Mouse (Mus musculus): ENCODE measurements around the gene Alg3. TPM values are rescaled to one million over a fixed set of nuclear protein-coding genes. Genes with fewer than 3 reads are reported as not detected.
A peak's percentile ranks its signal among the peaks of the same experiment; 100 is the strongest.

Gene Alg3
- polyA plus RNA-seq, 1 experiment from 2014 or later: 47.3 TPM

DNA sequence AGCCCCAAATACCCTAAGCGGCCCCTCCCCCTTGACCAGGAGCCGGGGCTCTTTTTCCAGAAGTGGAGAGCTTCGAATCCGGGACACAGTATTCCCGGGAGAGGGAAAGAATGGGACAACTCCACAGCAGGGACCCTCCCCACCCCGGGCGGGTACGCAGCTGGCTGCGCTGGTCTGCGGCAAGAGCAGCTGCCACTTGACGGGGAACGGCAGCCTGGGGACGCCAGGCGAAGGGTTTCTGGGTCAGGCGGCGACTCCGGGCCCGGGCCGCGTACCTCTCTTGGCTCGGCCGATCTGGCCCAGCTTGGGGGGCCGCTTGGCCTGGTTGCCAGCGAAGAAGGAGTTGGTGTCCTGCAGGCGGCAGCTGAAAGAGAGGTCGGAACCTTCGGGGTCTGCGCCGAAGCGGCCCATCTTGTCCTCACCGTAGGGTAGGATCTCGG, 9.2 kb upstream of the Alg3 start:
- H3K27ac ChIP-seq (replicated peaks; ENCODE audit: low read depth, low read length): no peak overlapping the region
- no peaks in the 10 kb centered on the region for H3K36me3 ChIP-seq (replicated peaks; ENCODE audit: control insufficient read depth, insufficient read depth, low read depth, low read length)
- peak; percentile 4; the same call in 1 of the 2 replicates for ATAC-seq (replicated peaks; ENCODE audit: insufficient number of reproducible peaks, low FRiP score, low TSS enrichment, low read depth)
- peak overlapping the region; percentile 78 for H3K9ac ChIP-seq (replicated peaks; ENCODE audit: low read length)
- DNase-seq (ENCODE audit: low spot score): peak; percentile 6
- no peaks in the 10 kb centered on the region for H3K9me3 ChIP-seq (replicated peaks; ENCODE audit: control insufficient read depth, low read length)
- H3K4me3 ChIP-seq (ENCODE audit: low read depth, low read length): peak overlapping the region; percentile 72
- peaks cover 13% of the 10 kb centered on the region for H3K27me3 ChIP-seq (ENCODE audit: control insufficient read depth, insufficient read depth, low read length)
- H3K4me2 ChIP-seq (ENCODE audit: low read depth, low read length): peak overlapping the region; percentile 99
- WGBS: 0% methylated on average over 32 of the region's 32 CpGs
- no peaks in the 10 kb centered on the region for H3K4me1 ChIP-seq (ENCODE audit: control insufficient read depth, insufficient read depth, low read length)

DNA sequence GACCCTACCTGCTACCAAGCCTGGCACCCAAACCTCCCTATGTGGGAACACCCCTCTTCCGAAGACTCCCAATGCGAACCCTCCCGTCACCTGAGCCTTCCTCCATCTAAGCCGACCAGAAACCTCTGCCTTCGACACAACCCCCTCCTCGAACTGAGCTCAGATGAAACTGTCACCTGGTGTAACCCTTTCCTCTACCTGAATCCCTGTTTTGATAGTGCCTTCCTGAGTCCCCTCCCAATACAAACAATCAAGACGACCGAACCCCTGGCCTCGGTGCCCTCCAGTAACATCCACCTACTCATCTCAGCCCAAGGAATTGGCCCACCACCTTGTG, 8.8 kb upstream of the Alg3 start:
- no peaks in the 10 kb centered on the region for H3K9me3 ChIP-seq (replicated peaks; ENCODE audit: control insufficient read depth, low read length)
- H3K36me3 ChIP-seq (replicated peaks; ENCODE audit: control insufficient read depth, insufficient read depth, low read depth, low read length): no peaks in the 10 kb centered on the region
- WGBS: under 1% methylated on average over 9 of the region's 9 CpGs
- DNase-seq (ENCODE audit: low spot score) (no peak), ATAC-seq (replicated peaks; ENCODE audit: insufficient number of reproducible peaks, low FRiP score, low TSS enrichment, low read depth) (0 out of 2 replicates have a peak, but pooled peaks have one; percentile 2)
- no peaks in the 10 kb centered on the region for H3K4me1 ChIP-seq (ENCODE audit: control insufficient read depth, insufficient read depth, low read length)
- peak overlapping the region; percentile 99 for H3K4me2 ChIP-seq (ENCODE audit: low read depth, low read length)
- peak overlapping the region; percentile 72 for H3K4me3 ChIP-seq (ENCODE audit: low read depth, low read length)
- no peak overlapping the region for H3K9ac ChIP-seq (replicated peaks; ENCODE audit: low read length)
- H3K27me3 ChIP-seq (ENCODE audit: control insufficient read depth, insufficient read depth, low read length): peaks cover 13% of the 10 kb centered on the region
- no peak overlapping the region for H3K27ac ChIP-seq (replicated peaks; ENCODE audit: low read depth, low read length)

DNA sequence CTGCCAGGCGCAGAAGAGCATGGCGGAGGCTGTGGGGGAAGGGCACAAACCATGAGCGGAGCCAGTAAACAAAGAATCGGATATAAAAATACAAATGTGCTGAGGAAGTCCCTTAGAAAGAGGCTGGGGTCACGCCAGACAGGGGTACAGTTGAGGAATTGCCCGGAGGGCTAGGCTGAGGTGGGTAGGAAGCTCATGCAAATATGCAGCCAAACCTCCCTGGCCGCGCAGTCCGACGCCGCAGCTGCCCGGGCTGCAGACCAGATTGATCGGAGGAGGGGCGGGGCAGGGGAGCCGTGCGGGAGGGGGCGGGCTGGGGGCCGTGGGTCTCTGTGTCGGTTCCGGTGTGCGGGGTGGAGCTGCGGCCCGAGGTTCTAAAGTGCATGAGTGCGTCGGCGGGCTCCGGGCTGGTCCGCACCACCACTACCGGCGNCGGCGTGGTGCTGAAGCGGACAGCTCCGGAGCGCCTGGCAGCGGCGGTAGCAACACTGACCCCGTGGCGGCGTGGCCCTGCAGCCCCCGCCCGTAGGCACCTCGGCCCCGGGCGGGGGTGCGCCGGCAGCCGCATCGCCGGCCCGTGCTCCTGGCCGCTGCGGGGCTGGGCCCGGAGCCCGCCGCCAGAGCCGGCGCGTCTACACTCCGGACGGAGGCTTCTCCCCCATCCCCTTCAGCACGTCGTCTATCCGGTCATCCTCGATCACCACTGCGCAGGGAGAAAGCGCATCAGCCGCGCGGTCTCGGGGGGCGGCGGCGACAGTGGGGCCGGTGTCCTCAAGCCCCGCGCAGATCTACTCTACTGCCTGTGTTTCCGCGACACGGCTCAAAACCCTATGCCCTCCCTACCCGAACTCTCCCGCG, 8.2 kb upstream of the Alg3 start:
- DNase-seq (ENCODE audit: low spot score): peak; percentile 62
- H3K9ac ChIP-seq (replicated peaks; ENCODE audit: low read length): peak overlapping the region; percentile 22; the same call in 1 of the 2 replicates
- peak overlapping the region; percentile 99 for H3K4me2 ChIP-seq (ENCODE audit: low read depth, low read length)
- H3K27ac ChIP-seq (replicated peaks; ENCODE audit: low read depth, low read length): no peak overlapping the region
- ATAC-seq (replicated peaks; ENCODE audit: insufficient number of reproducible peaks, low FRiP score, low TSS enrichment, low read depth): peak; percentile 31
- WGBS: 2% methylated on average over 82 of the region's 83 CpGs
- no peaks in the 10 kb centered on the region for H3K36me3 ChIP-seq (replicated peaks; ENCODE audit: control insufficient read depth, insufficient read depth, low read depth, low read length)
- no peaks in the 10 kb centered on the region for H3K4me1 ChIP-seq (ENCODE audit: control insufficient read depth, insufficient read depth, low read length)
- H3K4me3 ChIP-seq (ENCODE audit: low read depth, low read length): peak overlapping the region; percentile 72
- no peaks in the 10 kb centered on the region for H3K9me3 ChIP-seq (replicated peaks; ENCODE audit: control insufficient read depth, low read length)
- peaks cover 13% of the 10 kb centered on the region for H3K27me3 ChIP-seq (ENCODE audit: control insufficient read depth, insufficient read depth, low read length)

DNA sequence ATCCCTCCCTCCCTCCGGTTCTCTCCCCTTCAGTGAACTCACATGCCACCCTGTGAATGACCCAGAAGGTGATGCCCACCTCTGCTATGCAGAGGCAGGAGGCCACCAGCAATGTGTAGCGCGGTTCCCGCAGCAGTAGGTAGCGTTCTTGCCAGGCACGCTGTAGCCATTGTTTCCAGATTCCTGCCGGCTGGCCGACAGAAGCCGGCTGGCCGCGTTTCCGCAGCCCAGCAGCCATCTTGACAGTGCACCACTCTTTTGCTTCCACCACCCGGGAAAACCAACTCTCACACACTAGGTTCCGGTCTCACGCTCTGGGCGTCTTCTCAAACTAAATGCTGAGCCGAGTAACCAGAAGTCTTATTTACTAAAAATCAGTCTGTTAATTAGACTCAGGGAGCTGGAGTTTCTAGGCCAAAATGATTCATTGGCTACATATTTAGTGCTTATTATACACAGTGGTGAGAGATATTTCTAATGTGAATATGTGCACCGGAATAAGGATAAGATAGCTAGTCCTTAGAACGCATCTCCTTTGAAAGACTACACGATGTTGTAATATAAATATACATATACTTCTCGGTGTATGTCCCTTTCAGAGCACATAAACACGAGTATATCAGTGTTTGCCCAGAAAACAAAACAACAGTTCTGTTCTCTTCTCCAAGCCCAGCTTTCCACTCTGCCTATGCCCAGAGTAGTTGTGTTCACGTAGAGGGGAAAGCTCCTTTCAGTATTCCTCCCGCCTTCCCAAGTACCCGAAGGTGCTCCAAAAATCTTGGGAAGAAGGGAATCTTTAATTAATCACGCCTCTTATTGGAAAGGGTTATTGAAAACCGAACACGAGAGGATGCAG, 806 bp downstream of the Alg3 start:
- ATAC-seq (replicated peaks; ENCODE audit: insufficient number of reproducible peaks, low FRiP score, low TSS enrichment, low read depth) (peak; percentile 65), DNase-seq (ENCODE audit: low spot score) (peak; percentile 86)
- Histone ChIP-seq H3K36me3 (replicated peaks; ENCODE audit: control insufficient read depth, insufficient read depth, low read depth, low read length) (no peaks in the 10 kb centered on the region; the same call in none of the 2 replicates), H3K9me3 (replicated peaks; ENCODE audit: control insufficient read depth, low read length) (no peaks in the 10 kb centered on the region), H3K4me3 (ENCODE audit: low read depth, low read length) (peak overlapping the region; percentile 54), H3K4me1 (ENCODE audit: control insufficient read depth, insufficient read depth, low read length) (no peaks in the 10 kb centered on the region), H3K9ac (replicated peaks; ENCODE audit: low read length) (peak overlapping the region; percentile 84), H3K27ac (replicated peaks; ENCODE audit: low read depth, low read length) (peak overlapping the region; percentile 49), H3K27me3 (ENCODE audit: control insufficient read depth, insufficient read depth, low read length) (no peaks in the 10 kb centered on the region), H3K4me2 (ENCODE audit: low read depth, low read length) (peak overlapping the region; percentile 59)
- under 1% methylated on average over 28 of the region's 28 CpGs for WGBS

DNA sequence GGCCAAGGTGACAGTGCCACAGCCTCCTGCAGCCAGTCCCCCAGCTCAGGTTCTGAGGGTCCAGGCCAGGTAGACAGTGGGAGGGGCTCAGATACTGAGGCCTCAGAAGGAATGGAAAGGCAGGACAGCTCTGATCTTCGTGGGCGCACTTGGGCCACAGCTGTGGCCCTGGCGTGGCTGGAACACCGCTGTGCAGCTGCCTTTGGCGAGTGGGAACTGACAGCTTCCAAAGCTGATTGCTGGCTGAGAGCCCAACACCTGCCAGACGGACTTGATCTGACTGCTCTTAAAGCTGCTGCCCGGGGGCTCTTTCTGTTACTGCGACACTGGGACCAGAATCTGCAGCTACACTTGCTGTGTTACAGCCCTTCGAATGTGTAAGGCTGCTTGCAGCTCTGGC, 6.8 kb downstream of the Alg3 start:
- ATAC-seq (replicated peaks; ENCODE audit: insufficient number of reproducible peaks, low FRiP score, low TSS enrichment, low read depth) (no peak), DNase-seq (ENCODE audit: low spot score) (no peak)
- no peak overlapping the region for H3K4me2 ChIP-seq (ENCODE audit: low read depth, low read length)
- WGBS: 83% methylated on average over 9 of the region's 9 CpGs
- no peaks in the 10 kb centered on the region; the same call in none of the 2 replicates for H3K36me3 ChIP-seq (replicated peaks; ENCODE audit: control insufficient read depth, insufficient read depth, low read depth, low read length)
- H3K27ac ChIP-seq (replicated peaks; ENCODE audit: low read depth, low read length): no peak overlapping the region
- no peaks in the 10 kb centered on the region for H3K27me3 ChIP-seq (ENCODE audit: control insufficient read depth, insufficient read depth, low read length)
- no peaks in the 10 kb centered on the region for H3K4me1 ChIP-seq (ENCODE audit: control insufficient read depth, insufficient read depth, low read length)
- H3K4me3 ChIP-seq (ENCODE audit: low read depth, low read length): no peak overlapping the region
- no peak overlapping the region for H3K9ac ChIP-seq (replicated peaks; ENCODE audit: low read length)
- H3K9me3 ChIP-seq (replicated peaks; ENCODE audit: control insufficient read depth, low read length): no peaks in the 10 kb centered on the region

DNA sequence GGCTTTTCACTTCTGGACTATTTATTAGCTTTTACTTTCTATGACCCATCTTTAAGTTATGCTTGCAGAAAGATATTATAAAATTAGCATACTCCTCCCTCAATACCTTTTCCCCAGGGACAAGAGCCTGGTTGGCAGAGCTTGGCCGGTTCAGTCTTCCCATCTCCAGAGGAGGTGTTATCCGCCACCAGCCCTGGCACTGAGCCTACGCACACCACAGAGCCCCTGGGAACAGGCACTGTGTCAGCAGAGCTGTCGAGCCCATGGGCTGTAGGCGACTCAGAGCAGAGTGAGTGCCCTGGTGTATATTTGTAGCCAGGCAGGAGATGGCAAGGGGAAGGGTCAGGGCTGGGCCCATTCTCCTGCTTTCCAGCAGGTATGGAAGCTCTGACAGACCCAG, 11.0 kb downstream of the Alg3 start:
- no peaks in the 10 kb centered on the region for H3K9me3 ChIP-seq (replicated peaks; ENCODE audit: control insufficient read depth, low read length)
- H3K27ac ChIP-seq (replicated peaks; ENCODE audit: low read depth, low read length): no peak overlapping the region
- H3K27me3 ChIP-seq (ENCODE audit: control insufficient read depth, insufficient read depth, low read length): no peaks in the 10 kb centered on the region; the same call in 1 of the 2 replicates
- H3K9ac ChIP-seq (replicated peaks; ENCODE audit: low read length): no peak overlapping the region
- no peak overlapping the region for H3K4me3 ChIP-seq (ENCODE audit: low read depth, low read length)
- H3K4me1 ChIP-seq (ENCODE audit: control insufficient read depth, insufficient read depth, low read length): no peaks in the 10 kb centered on the region
- DNase-seq (ENCODE audit: low spot score): no peak
- WGBS: 71% methylated on average over 5 of the region's 5 CpGs
- H3K36me3 ChIP-seq (replicated peaks; ENCODE audit: control insufficient read depth, insufficient read depth, low read depth, low read length): no peaks in the 10 kb centered on the region; the same call in 1 of the 2 replicates
- no peak for ATAC-seq (replicated peaks; ENCODE audit: insufficient number of reproducible peaks, low FRiP score, low TSS enrichment, low read depth)
- no peak overlapping the region for H3K4me2 ChIP-seq (ENCODE audit: low read depth, low read length)

DNA sequence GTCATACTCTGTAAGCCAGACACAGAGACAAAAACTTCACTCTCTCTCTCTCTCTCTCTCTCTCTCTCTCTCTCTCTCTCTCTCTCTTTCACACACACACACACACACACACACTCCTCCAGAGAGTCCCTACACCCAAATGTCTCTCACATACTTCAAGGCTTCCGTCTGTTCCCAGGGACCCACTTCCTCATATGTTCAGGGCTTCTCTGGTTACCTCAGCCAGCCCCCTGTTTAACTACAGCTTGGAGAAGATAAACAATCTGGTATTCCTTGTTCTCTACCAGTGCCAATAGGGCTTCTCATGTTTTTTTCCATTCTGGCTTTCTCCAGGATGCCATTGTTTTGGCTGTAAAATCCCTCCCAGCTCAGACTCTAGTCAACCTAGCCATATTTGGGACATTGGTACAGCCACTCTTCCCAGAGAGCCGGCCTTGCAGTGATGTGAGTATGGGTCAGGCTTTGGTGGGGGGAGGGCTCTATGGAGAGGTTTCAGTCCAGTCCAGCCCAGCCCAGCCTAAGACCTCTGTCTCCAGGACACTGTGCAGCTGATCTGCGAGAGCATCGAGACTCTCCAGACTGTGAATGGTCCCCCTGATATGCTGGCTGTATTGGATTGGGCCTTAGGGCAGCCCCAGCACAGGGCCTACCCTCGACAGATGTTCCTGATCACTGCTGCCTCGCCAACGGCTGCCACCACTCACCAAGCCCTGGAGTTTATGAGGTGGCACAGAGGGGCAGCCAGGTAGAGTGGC, 14.7 kb downstream of the Alg3 start:
- no peak overlapping the region for H3K27ac ChIP-seq (replicated peaks; ENCODE audit: low read depth, low read length)
- no peak overlapping the region for H3K9ac ChIP-seq (replicated peaks; ENCODE audit: low read length)
- no peak overlapping the region for H3K4me2 ChIP-seq (ENCODE audit: low read depth, low read length)
- no peaks in the 10 kb centered on the region for H3K36me3 ChIP-seq (replicated peaks; ENCODE audit: control insufficient read depth, insufficient read depth, low read depth, low read length)
- no peaks in the 10 kb centered on the region for H3K4me1 ChIP-seq (ENCODE audit: control insufficient read depth, insufficient read depth, low read length)
- peaks cover 7% of the 10 kb centered on the region for H3K27me3 ChIP-seq (ENCODE audit: control insufficient read depth, insufficient read depth, low read length)
- DNase-seq (ENCODE audit: low spot score): no peak
- no peak for ATAC-seq (replicated peaks; ENCODE audit: insufficient number of reproducible peaks, low FRiP score, low TSS enrichment, low read depth)
- no peak overlapping the region for H3K4me3 ChIP-seq (ENCODE audit: low read depth, low read length)
- no peaks in the 10 kb centered on the region for H3K9me3 ChIP-seq (replicated peaks; ENCODE audit: control insufficient read depth, low read length)
- WGBS: 56% methylated on average over 7 of the region's 7 CpGs
